Mouse (Mus musculus) MEL (cell line): ENCODE results near the gene Tchhl1. TPM values are rescaled to one million over a fixed set of nuclear protein-coding genes. Genes with fewer than 3 reads are reported as not detected.
A peak's percentile ranks its signal among the peaks of the same experiment; 100 is the strongest.
"Not testable (repeated sequence)": the region's sequence is repeated elsewhere in the genome, so short reads cannot be mapped to it uniquely, and the experiment has no call there.

Experiments
- DNase-seq: peaks from one replicate; pipeline ENCODE4 v3.0.0; 2011; ENCODE audit warnings: low read depth, low spot score
- H3K27ac ChIP-seq: 2 replicates; pipeline ENCODE4 v1.5.1; 2012; ENCODE audit warnings: low read depth, mild to moderate bottlenecking, control low read depth, low read length, moderate library complexity; ENCODE audit not compliant: control insufficient read depth
- H3K27me3 ChIP-seq, 2 experiments: fragments of 150-350 bp in 1 of 2; sonication (generic) in 1 of 2; 2 replicates each; pipeline ENCODE4 v1.6.1; 2012; ENCODE audit warnings: low read length in 2 of 2, mild to moderate bottlenecking in 2 of 2, improper control_type of control experiment in 1 of 2, moderate library complexity in 1 of 2; ENCODE audit not compliant: insufficient read depth in 2 of 2, control insufficient read depth in 1 of 2
- H3K36me3 ChIP-seq, 2 experiments: 2 replicates each; pipeline ENCODE4 v1.6.1; 2012 to 2014; ENCODE audit warnings: low read length in 2 of 2, improper control_type of control experiment in 1 of 2, inconsistent platforms in 1 of 2, mild to moderate bottlenecking in 1 of 2; ENCODE audit not compliant: insufficient read depth in 2 of 2, control insufficient read depth in 1 of 2
- H3K4me1 ChIP-seq, 2 experiments: fragments of 150-350 bp in 1 of 2; sonication (generic) in 1 of 2; 2 replicates each; pipeline ENCODE4 v1.6.1; 2012; ENCODE audit warnings: low read length in 2 of 2, improper control_type of control experiment in 1 of 2, mild to moderate bottlenecking in 1 of 2; ENCODE audit not compliant: insufficient read depth in 2 of 2, control insufficient read depth in 1 of 2
- H3K4me3 ChIP-seq, 2 experiments: fragments of 150-350 bp in 1 of 2; sonication (generic) in 1 of 2; 2 replicates each; pipeline ENCODE4 v1.5.1; 2012; ENCODE audit warnings: low read depth in 2 of 2, low read length in 2 of 2, mild to moderate bottlenecking in 2 of 2, moderate library complexity in 2 of 2, control low read depth in 1 of 2, improper control_type of control experiment in 1 of 2; ENCODE audit not compliant: control insufficient read depth in 1 of 2, insufficient read depth in 1 of 2
- H3K79me2 ChIP-seq: 2 replicates; pipeline ENCODE4 v1.6.1; 2012; ENCODE audit warnings: mild to moderate bottlenecking, low read length, moderate library complexity; ENCODE audit not compliant: control insufficient read depth, poor library complexity, insufficient read depth
- H3K9ac ChIP-seq: 2 replicates; pipeline ENCODE4 v1.6.1; 2012; ENCODE audit warnings: low read depth, mild to moderate bottlenecking, control low read depth, low read length, moderate library complexity; ENCODE audit not compliant: control insufficient read depth, poor library complexity, severe bottlenecking
- H3K9me3 ChIP-seq: fragments of 150-350 bp; sonication (generic); replicated peaks from 2 replicates; pipeline ENCODE4 v1.6.1; 2012; ENCODE audit warnings: mild to moderate bottlenecking, low read length, improper control_type of control experiment, moderate library complexity; ENCODE audit not compliant: insufficient read depth
- CTCF ChIP-seq, 3 experiments: IDR thresholded peaks in 2 of 3; conservative IDR thresholded peaks in 1 of 3; 2 replicates each; pipeline ENCODE4 v1.5.1; 2011 to 2012; ENCODE audit warnings: low read length in 3 of 3, low read depth in 2 of 3, mild to moderate bottlenecking in 2 of 3, improper control_type of control experiment in 1 of 3, inconsistent platforms in 1 of 3, mixed read lengths in 1 of 3, moderate library complexity in 1 of 3; ENCODE audit not compliant: control insufficient read depth in 1 of 3, insufficient read depth in 1 of 3, poor library complexity in 1 of 3, severe bottlenecking in 1 of 3
- EP300 ChIP-seq, 2 experiments: IDR thresholded peaks; 2 replicates each; pipeline ENCODE4 v1.6.1; 2011; ENCODE audit warnings: improper control_type of control experiment in 2 of 2, low read length in 2 of 2, low read depth in 1 of 2, mild to moderate bottlenecking in 1 of 2
- GABPA ChIP-seq: IDR thresholded peaks from 2 replicates; pipeline ENCODE4 v1.6.1; 2012; ENCODE audit warnings: low read depth, mild to moderate bottlenecking, inconsistent platforms, low read length, improper control_type of control experiment, moderate library complexity
- RAD21 ChIP-seq: IDR thresholded peaks from 2 replicates; pipeline ENCODE4 v1.6.1; 2011; ENCODE audit warnings: mild to moderate bottlenecking, low read depth, low read length, improper control_type of control experiment
- SIN3A ChIP-seq: IDR thresholded peaks from 2 replicates; pipeline ENCODE4 v1.6.1; 2012; ENCODE audit warnings: low read length, improper control_type of control experiment, inconsistent platforms
- SMC3 ChIP-seq: IDR thresholded peaks from 2 replicates; pipeline ENCODE4 v1.6.1; 2011; ENCODE audit warnings: low read depth, low read length, improper control_type of control experiment
- ZC3H11A ChIP-seq: IDR thresholded peaks from 2 replicates; pipeline ENCODE4 v1.6.1; 2012; ENCODE audit warnings: low read depth, mild to moderate bottlenecking, inconsistent platforms, low read length, improper control_type of control experiment
- ZKSCAN1 ChIP-seq: IDR thresholded peaks from 2 replicates; pipeline ENCODE4 v1.6.1; 2012; ENCODE audit warnings: low read depth, mild to moderate bottlenecking, inconsistent platforms, low read length, improper control_type of control experiment, moderate library complexity
- ZMIZ1 ChIP-seq: IDR thresholded peaks from 2 replicates; pipeline ENCODE4 v1.6.1; 2012; ENCODE audit warnings: low read depth, mild to moderate bottlenecking, inconsistent platforms, low read length, improper control_type of control experiment, moderate library complexity
- polyA plus RNA-seq, 2 experiments: library from polyadenylated mRNA; stranded (reverse) in 1 of 2; unstranded in 1 of 2; fragments of >175 nt in 1 of 2; fragments of >200 nt in 1 of 2; gene quantifications; 2 replicates each; pipeline versions ENCODE4 v1.2.1 to v1.2.4; 2012; ENCODE audit warnings: low replicate concordance in 2 of 2, low read depth in 1 of 2; ENCODE audit not compliant: insufficient read length in 2 of 2, insufficient read depth in 1 of 2, missing spikeins in 1 of 2
- total RNA-seq: library from RNA; depleted of rRNA; stranded (reverse); fragments of 300-350 nt; gene quantifications from 2 replicates; pipeline ENCODE4 v1.2.3, GENCODE M21; 2012

Tchhl1 gene
- total and polyA plus RNA-seq, 3 experiments = not detected

- Histone ChIP-seq H3K27me3 (no peaks in the 10 kb centered on the region), H3K9me3 (no peaks in the 10 kb centered on the region), H3K27ac (no peak overlapping the region), H3K36me3 (no peaks in the 10 kb centered on the region)
- TF ChIP-seq SIN3A = no peak; the same call in 1 of the 2 replicates
- TF ChIP-seq CTCF (IDR thresholded peaks at IDR 0.05 in 2 of 3, conservative IDR thresholded peaks at IDR 0.05 in 1 of 3; ENCODE audit: control insufficient read depth in 1 of 3, insufficient read depth in 1 of 3, low read depth in 2 of 3, low read length in 3 of 3, poor library complexity in 1 of 3, severe bottlenecking in 1 of 3) = peak; percentile 60 to 95 (median 91)
- TF ChIP-seq SMC3 = peak; percentile 91
- peak; percentile 89 for TF ChIP-seq ZC3H11A
- peak; percentile 91 for TF ChIP-seq RAD21
- TF ChIP-seq, all 39 proteins: peak for 4
- Histone ChIP-seq H3K4me1 (peaks cover 0 to 2% of the 10 kb centered on the region in 2 experiments; a peak in 2 of 4 replicates), H3K4me3 (no peak overlapping the region), H3K79me2 (no peaks in the 10 kb centered on the region), H3K9ac (no peak overlapping the region)
- peak; percentile 85 for DNase-seq
Measured at GRCm38 (mm10) chr3:93493992-93494391, 25.4 kb downstream of the Tchhl1 start.

DNA sequence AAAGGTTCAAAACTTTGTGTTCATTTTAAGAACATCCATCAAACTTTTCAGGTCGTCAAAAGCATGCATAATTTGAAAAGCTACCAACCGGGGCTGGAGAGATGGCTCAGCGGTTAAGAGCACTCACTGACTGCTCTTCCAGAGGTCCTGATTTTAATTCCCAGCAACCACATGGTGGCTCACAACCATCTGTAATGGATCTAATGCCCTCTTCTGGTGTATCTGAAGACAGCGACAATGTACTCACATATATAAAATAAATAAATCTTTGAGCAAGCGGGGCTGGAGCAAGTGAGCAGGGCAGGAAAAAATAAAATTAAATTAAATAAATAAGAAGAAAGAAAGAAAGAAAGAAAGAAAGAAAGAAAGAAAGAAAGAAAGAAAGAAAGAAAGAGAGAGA lies 26.2 kb downstream of the Tchhl1 start:
- not testable (repeated sequence) for H3K27me3 ChIP-seq, H3K4me1 ChIP-seq, H3K9ac ChIP-seq, H3K79me2 ChIP-seq, H3K36me3 ChIP-seq, H3K4me3 ChIP-seq, H3K9me3 ChIP-seq, DNase-seq, H3K27ac ChIP-seq
- peak in 1 of 3 experiments; percentile 9; a peak in 1 of 6 replicates for TF ChIP-seq CTCF (IDR thresholded peaks at IDR 0.05 in 2 of 3, conservative IDR thresholded peaks at IDR 0.05 in 1 of 3; ENCODE audit: control insufficient read depth in 1 of 3, insufficient read depth in 1 of 3, low read depth in 2 of 3, low read length in 3 of 3, poor library complexity in 1 of 3, severe bottlenecking in 1 of 3)

GRCm38 (mm10) chr3:93497131-93497530 lies 28.6 kb downstream of the Tchhl1 start:
- Histone ChIP-seq H3K27me3 (no peaks in the 10 kb centered on the region; a peak in 1 of 4 replicates), H3K4me1 (no peaks in the 10 kb centered on the region), H3K9ac (no peak overlapping the region), H3K79me2 (no peaks in the 10 kb centered on the region), H3K36me3 (no peaks in the 10 kb centered on the region), H3K9me3 (no peaks in the 10 kb centered on the region), H3K27ac (no peak overlapping the region), H3K4me3 (no peak overlapping the region)
- DNase-seq = no peak
- TF ChIP-seq GABPA (no peak), ZKSCAN1 (no peak), ZMIZ1 (no peak), EP300 (IDR thresholded peaks at IDR 0.05; ENCODE audit: low read depth in 1 of 2, low read length in 2 of 2) (no peak)
